Mouse (Mus musculus) liver, embryonic 14.5 days (tissue): ENCODE results near the gene Sla2. TPM values are rescaled to one million over a fixed set of nuclear protein-coding genes. Genes with fewer than 3 reads are reported as not detected.

Source experiments
- ATAC-seq: fragments of 200-750 bp; cut with Nextera tagmentation; 2 replicates; pipeline ENCODE4 v1.8.0; 2017; ENCODE audit warnings: moderate number of reproducible peaks, mild to moderate bottlenecking, moderate library complexity; ENCODE audit not compliant: insufficient read depth
- DNase-seq, 3 experiments: peaks; one replicate each; pipeline ENCODE4 v3.0.0-alpha.2; 2012 to 2013; ENCODE audit warnings: low read depth in 3 of 3, low spot score in 3 of 3
- H3K27ac ChIP-seq: fragments of 300-500 bp; sonication (generic); 2 replicates; pipeline ENCODE4 v1.5.1; 2014; ENCODE audit warnings: moderate library complexity, mild to moderate bottlenecking, control low read depth, inconsistent platforms
- H3K27me3 ChIP-seq: fragments of 300-500 bp; sonication (generic); 2 replicates; pipeline ENCODE4 v1.6.1; 2014; ENCODE audit warnings: mild to moderate bottlenecking, low read length, moderate library complexity; ENCODE audit not compliant: control insufficient read depth, insufficient read depth
- H3K36me3 ChIP-seq: fragments of 300-500 bp; sonication (generic); replicated peaks from 2 replicates; pipeline ENCODE4 v1.6.1; 2014; ENCODE audit warnings: low read depth; ENCODE audit not compliant: control insufficient read depth, insufficient read depth
- H3K4me1 ChIP-seq, 2 experiments: fragments of 200-500 bp in 1 of 2; fragments of 300-500 bp in 1 of 2; sonication (generic) in 1 of 2; replicated peaks; 2 replicates each; pipeline ENCODE4 v1.6.1; 2012 to 2014; ENCODE audit warnings: antibody characterized with exemption in 1 of 2, inconsistent platforms in 1 of 2, low read length in 1 of 2; ENCODE audit not compliant: control insufficient read depth in 2 of 2, insufficient read depth in 2 of 2
- H3K4me2 ChIP-seq: fragments of 300-500 bp; sonication (generic); 2 replicates; pipeline ENCODE4 v1.6.1; 2014; ENCODE audit warnings: low read depth, mild to moderate bottlenecking, control low read depth, moderate library complexity
- H3K4me3 ChIP-seq, 2 experiments: fragments of 200-500 bp in 1 of 2; fragments of 300-500 bp in 1 of 2; sonication (generic) in 1 of 2; 2 replicates each; pipeline ENCODE4 v1.5.1; 2012 to 2014; ENCODE audit warnings: low read depth in 2 of 2, low read length in 2 of 2, mild to moderate bottlenecking in 2 of 2, control low read depth in 1 of 2, inconsistent platforms in 1 of 2, moderate library complexity in 1 of 2; ENCODE audit not compliant: insufficient read depth in 1 of 2
- H3K9ac ChIP-seq: fragments of 300-500 bp; sonication (generic); replicated peaks from 2 replicates; pipeline ENCODE4 v1.6.1; 2014; ENCODE audit warnings: mild to moderate bottlenecking, control low read depth, moderate library complexity
- H3K9me3 ChIP-seq: fragments of 300-500 bp; sonication (generic); 2 replicates; pipeline ENCODE4 v1.6.1; 2016; ENCODE audit warnings: low read length, mixed read lengths; ENCODE audit not compliant: control insufficient read depth
- CTCF ChIP-seq: IDR thresholded peaks from 2 replicates; pipeline ENCODE4 v1.5.1; 2016; ENCODE audit warnings: antibody characterized with exemption, low read depth, control low read depth
- EP300 ChIP-seq: IDR thresholded peaks from 2 replicates; pipeline ENCODE4 v1.6.1; 2016; ENCODE audit warnings: antibody characterized with exemption, low read depth
- WGBS: fragments of 180-500 bp; shearing (Covaris S2); extraction: QIAGEN DNeasy Blood & Tissue Kit; methylation state at CpG from one replicate; pipeline ENCODE4 v1.1.7; 2014; ENCODE audit not compliant: insufficient replicate concordance; 5-methylcytosine and 5-hydroxymethylcytosine counted together
- polyA plus RNA-seq, 2 experiments: library from polyadenylated mRNA; depleted of rRNA in 1 of 2; stranded (reverse) in 1 of 2; unstranded in 1 of 2; fragments of >200 nt; fragmentation: Nextera tagmentation in 1 of 2; extraction: Ambion mirVana in 1 of 2; gene quantifications; 2 replicates each; pipeline versions ENCODE4 v1.2.1 to v1.2.3; 2012 to 2014

Sla2 gene
- polyA plus RNA-seq, 2 experiments = 0.90 to 1.4 TPM

DNA sequence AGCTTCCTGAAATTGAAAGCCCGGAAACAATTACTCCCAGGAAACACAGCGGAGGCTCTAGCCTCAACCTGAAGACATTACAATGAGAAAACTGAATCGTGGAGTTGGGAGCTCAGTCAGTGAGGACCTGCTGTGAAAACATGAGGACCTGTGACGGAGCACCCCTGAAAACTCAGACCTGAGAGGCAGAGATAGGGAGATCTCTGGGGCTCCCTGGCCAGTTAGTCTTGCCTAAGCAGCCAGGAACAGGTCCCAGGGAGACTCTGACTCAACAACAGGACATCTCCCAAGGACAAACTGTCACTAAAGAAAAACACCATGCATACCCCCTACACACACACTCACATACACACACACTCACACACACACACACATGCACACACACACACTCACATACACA, 11.4 kb upstream of the Sla2 start:
- H3K9ac ChIP-seq = no peak overlapping the region; the same call in 1 of the 2 replicates
- H3K36me3 ChIP-seq = no peaks in the 10 kb centered on the region
- H3K27ac ChIP-seq = no peak overlapping the region
- TF ChIP-seq CTCF (no peak), EP300 (no peak)
- no peaks in the 10 kb centered on the region for H3K27me3 ChIP-seq
- H3K4me2 ChIP-seq = peak overlapping the region; percentile 34
- DNase-seq (no peak), ATAC-seq (peak; percentile 63)
- 9% methylated on average over 4 of the region's 4 CpGs for WGBS
- H3K9me3 ChIP-seq = no peaks in the 10 kb centered on the region
- no peak overlapping the region for H3K4me3 ChIP-seq
- H3K4me1 ChIP-seq = peaks cover 17 to 29% of the 10 kb centered on the region in 2 experiments

DNA sequence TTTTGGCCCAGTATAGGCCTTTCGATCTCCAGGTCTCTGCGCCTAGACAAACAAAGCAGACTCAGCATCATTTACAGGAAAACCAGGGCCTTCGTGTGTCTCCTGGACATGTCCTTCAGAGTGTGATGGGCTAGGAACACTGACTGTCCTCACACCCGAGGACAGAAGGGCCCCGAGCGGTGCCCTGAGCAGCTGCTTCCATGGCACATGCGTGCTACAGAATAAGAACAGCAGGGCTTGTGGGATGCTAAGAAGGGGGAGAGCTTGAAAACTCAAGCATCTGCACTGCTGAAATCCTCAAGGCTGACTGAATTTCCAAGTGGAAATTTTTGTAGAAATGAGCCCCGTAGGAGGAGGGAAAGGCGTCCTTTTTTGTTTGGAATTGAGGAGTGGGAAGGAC, 10.0 kb upstream of the Sla2 start:
- TF ChIP-seq EP300 = no peak
- TF ChIP-seq CTCF = no peak
- DNase-seq (no peak), ATAC-seq (no peak)
- Histone ChIP-seq H3K4me3 (no peak overlapping the region), H3K36me3 (no peaks in the 10 kb centered on the region), H3K9me3 (no peaks in the 10 kb centered on the region), H3K27ac (no peak overlapping the region), H3K9ac (no peak overlapping the region), H3K4me2 (no peak overlapping the region), H3K4me1 (peaks cover 17 to 29% of the 10 kb centered on the region in 2 experiments), H3K27me3 (no peaks in the 10 kb centered on the region)
- WGBS = 60% methylated on average over 9 of the region's 9 CpGs

- Histone ChIP-seq H3K27me3 (no peaks in the 10 kb centered on the region), H3K9me3 (no peaks in the 10 kb centered on the region), H3K4me3 (no peak overlapping the region), H3K4me2 (no peak overlapping the region), H3K9ac (no peak overlapping the region), H3K27ac (no peak overlapping the region), H3K4me1 (peaks cover 17 to 29% of the 10 kb centered on the region in 2 experiments), H3K36me3 (no peaks in the 10 kb centered on the region)
- TF ChIP-seq EP300 (no peak), CTCF (no peak)
- ATAC-seq (no peak), DNase-seq (no peak)
- WGBS = 55% methylated on average over 9 of the region's 9 CpGs
Measured at GRCm38 (mm10) chr2:156896384-156896914, 9.5 kb upstream of the Sla2 start.

DNA sequence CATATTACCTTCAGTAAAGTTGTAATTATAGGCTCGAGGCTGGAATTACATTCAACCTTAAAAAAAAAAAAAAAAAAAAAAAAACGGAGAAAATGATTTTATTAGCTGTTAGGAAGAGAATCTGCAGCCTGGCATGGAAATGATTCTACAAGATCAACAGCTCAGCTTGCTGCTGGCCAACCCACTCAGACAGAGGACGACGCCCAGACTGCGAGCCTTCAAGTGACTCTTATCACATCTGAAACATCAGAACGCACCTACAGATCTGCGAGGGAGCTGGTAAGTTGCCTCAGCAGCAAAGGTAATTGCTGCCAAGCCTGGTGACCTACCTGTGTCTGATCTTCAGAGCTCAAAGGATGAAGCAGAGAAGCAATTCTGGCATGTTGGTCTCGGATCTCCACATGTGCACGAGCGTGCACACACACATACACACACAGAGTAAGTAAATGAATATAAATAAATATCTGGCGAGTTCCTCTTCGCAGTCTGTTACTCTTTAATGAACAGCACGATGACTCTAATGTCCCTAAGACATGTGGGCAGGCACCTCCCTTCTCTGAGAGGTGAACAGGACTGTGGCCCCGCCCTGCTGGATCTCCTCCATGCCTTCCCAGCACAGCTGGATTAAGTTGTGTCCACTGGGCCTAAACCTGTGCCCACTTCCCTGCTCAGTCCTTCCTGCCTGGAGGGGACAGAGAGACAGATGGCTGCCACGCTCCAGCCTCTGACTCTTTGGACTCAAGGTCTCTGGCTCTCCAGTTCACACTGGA, 7.7 kb upstream of the Sla2 start:
- no peaks in the 10 kb centered on the region for H3K27me3 ChIP-seq
- no peak overlapping the region for H3K27ac ChIP-seq
- no peaks in the 10 kb centered on the region for H3K9me3 ChIP-seq
- H3K4me1 ChIP-seq = peaks cover 17 to 29% of the 10 kb centered on the region in 2 experiments
- no peaks in the 10 kb centered on the region for H3K36me3 ChIP-seq
- 53% methylated on average over 15 of the region's 15 CpGs for WGBS
- H3K9ac ChIP-seq = no peak overlapping the region
- TF ChIP-seq CTCF (no peak), EP300 (no peak)
- no peak overlapping the region for H3K4me2 ChIP-seq
- ATAC-seq (peak; percentile 18; the same call in 1 of the 2 replicates), DNase-seq (no peak)
- H3K4me3 ChIP-seq = no peak overlapping the region

DNA sequence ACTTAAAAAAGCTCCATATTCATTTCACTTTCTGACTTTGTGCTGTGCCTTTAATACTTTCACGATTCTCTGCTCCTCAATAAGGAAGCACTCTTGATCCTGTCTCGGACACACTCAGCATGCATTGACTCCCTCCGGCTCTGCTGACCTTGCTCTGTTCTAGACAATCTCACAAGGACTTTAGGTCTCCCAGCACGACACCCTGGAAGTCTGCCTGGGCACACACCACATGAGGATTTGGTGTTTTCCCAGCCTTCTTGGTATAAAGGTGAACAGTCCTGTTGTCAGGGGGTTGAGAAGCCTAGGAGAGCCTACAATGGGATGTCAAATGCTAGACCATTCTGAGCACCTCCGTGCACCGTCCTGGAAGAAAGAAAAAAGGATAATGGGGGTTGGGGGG, 5.8 kb upstream of the Sla2 start:
- Histone ChIP-seq H3K9ac (no peak overlapping the region), H3K4me1 (peaks cover 11 to 14% of the 10 kb centered on the region in 2 experiments), H3K36me3 (no peaks in the 10 kb centered on the region), H3K9me3 (no peaks in the 10 kb centered on the region), H3K27me3 (no peaks in the 10 kb centered on the region), H3K4me3 (no peak overlapping the region), H3K4me2 (no peak overlapping the region), H3K27ac (no peak overlapping the region)
- ATAC-seq (no peak), DNase-seq (no peak)
- TF ChIP-seq CTCF (no peak), EP300 (no peak)
- 69% methylated on average over 6 of the region's 6 CpGs for WGBS
